Mouse (Mus musculus) E14TG2a.4 (cell line): Measurements from ENCODE around the gene Mslnl.

ENCODE experiments used
- H3K27me3 ChIP-seq: 2 replicates; pipeline ENCODE4 v1.6.1; 2014; ENCODE audit warnings: low read length, control low read depth; ENCODE audit not compliant: insufficient read depth
- H3K36me3 ChIP-seq: 2 replicates; pipeline ENCODE4 v1.6.1; 2014; ENCODE audit warnings: low read length, control low read depth; ENCODE audit not compliant: insufficient read depth
- H3K4me1 ChIP-seq: replicated peaks from 2 replicates; pipeline ENCODE4 v1.6.1; 2014; ENCODE audit warnings: low read depth, low read length, control low read depth
- H3K4me3 ChIP-seq: replicated peaks from 2 replicates; pipeline ENCODE4 v1.5.1; 2014; ENCODE audit warnings: mild to moderate bottlenecking, low read length
- H3K9me3 ChIP-seq: 2 replicates; pipeline ENCODE4 v1.6.1; 2014; ENCODE audit warnings: low read length, control low read depth
- CTCF ChIP-seq: conservative IDR thresholded peaks from 2 replicates; pipeline ENCODE4 v1.5.1; 2014; ENCODE audit warnings: low read length
- NANOG ChIP-seq: IDR thresholded peaks from 2 replicates; pipeline ENCODE4 v1.6.1; 2014; ENCODE audit warnings: borderline replicate concordance, low read length, mixed read lengths
- POU5F1 ChIP-seq: IDR thresholded peaks from 2 replicates; pipeline ENCODE4 v1.6.1; 2014; ENCODE audit warnings: low read length, borderline replicate concordance

The Mslnl gene

DNA sequence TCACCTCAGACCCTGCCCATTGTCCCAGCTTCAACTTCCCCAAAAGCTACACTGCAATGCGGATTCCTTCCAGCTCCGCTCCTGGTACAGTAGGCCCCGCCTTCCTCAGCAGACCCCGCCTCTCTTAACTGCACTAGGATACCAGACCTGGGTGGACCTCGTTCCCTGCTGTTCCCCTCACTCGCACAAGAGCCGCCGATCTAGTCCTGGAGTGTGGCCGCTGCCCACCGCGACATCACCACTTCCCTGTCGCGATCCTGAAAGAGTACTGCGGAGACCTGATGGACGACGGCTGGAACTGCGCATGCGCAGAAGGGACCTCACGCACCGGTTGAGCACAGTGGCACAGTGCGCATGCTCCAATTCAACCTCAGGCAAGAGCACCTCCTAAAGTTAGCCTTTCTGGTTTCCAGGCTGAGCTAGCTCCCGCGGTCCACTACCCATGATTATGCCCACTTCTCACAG is 49.5 kb downstream of the Mslnl start, which contains the start of gene Haghl:
Gene Haghl, minus strand, starts transcription at position 393 of the 465 bp plus-strand sequence.
- Histone ChIP-seq H3K4me3 (peak within 1 kb of the TSS; percentile 88), H3K36me3 (peaks cover 69% of the 10 kb centered on the region), H3K4me1 (peaks cover 34% of the 10 kb centered on the region), H3K9me3 (no peaks in the 10 kb centered on the region), H3K27me3 (no peaks in the 10 kb centered on the region)
- TF ChIP-seq NANOG (no peak), POU5F1 (no peak), CTCF (no peak)

- Histone ChIP-seq H3K36me3 (peaks cover 64% of the 10 kb centered on the region), H3K9me3 (no peaks in the 10 kb centered on the region)
- no peak for TF ChIP-seq NANOG
- TF ChIP-seq CTCF, result no peak
- no peak for TF ChIP-seq POU5F1
These were observed 50.4 kb downstream of the Mslnl start, which contains the start of gene Ccdc78 for GRCm38 (mm10) chr17:25786280-25786679. Ccdc78 (plus strand) TSS chr17:25786580.

DNA sequence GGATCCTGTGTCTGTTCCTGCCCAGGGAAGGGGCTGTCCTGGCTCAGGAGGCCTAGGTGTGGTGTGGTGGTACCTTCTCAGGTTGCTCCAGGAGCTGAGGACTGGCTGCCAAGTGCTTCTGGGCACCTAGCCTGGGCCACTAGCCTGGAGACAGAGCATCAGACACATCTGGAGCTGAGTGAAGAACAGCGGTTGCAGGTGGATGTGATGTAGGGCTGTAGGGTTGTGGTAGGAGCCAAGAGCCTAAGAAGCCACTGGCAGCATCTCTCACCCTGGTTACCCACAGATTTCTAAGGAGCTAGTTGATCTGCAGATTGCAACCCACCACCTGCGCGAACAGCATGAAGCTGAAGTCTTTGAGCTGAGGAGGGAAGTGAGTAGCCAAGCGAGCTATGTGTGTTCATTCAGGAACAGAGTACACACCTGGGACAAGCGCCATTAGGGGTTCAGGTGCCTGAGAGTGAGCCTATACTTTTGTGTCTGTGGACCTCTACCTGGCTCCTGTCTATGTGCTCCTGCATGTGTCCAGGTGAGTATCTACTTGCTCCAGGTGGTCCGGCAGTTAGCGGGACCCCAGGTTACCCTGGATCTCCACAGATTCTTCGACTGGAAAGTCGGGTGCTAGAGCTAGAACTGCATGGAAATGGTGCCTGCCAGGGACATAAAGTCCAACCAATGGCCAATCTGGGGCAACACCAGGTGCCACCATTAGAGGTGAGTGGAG is 51.1 kb downstream of the Mslnl start:
- no peaks in the 10 kb centered on the region for H3K27me3 ChIP-seq
- no peaks in the 10 kb centered on the region for H3K9me3 ChIP-seq
- no peak overlapping the region for H3K4me3 ChIP-seq
- TF ChIP-seq NANOG (no peak), POU5F1 (no peak), CTCF (no peak)
- H3K36me3 ChIP-seq, result peaks cover 58% of the 10 kb centered on the region
- peaks cover 37% of the 10 kb centered on the region for H3K4me1 ChIP-seq

More at GRCm38 (mm10) chr17:25786280-25786679, 50.4 kb downstream of the Mslnl start, which contains the start of gene Ccdc78:
- H3K27me3 ChIP-seq, result no peaks in the 10 kb centered on the region
- peak within 1 kb of the TSS; percentile 88 for H3K4me3 ChIP-seq
- H3K4me1 ChIP-seq, result peaks cover 34% of the 10 kb centered on the region

DNA sequence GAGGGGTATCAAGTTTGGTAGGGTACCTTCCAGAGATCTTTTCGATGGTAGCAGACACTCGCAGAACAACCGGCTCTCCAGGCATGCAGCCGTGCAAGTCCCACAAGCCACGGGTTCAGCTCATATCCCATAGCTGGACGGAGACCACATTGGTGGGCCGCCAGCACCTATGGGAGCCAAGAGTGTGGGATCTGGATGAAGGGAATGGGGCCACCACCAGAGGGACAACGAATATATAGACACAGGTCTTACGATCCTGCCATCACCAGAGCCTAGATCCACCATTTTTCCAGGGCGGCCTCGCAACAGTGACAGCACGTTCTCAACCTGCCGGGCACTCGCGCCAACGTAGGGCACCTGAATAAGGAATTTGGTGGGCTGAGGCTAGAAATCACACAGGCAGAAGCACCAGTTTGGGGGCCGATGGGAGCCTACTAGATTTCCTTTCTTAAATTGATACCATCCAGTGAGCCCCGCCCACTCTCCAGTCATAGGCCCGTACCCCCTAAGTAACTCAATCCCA is 55.5 kb downstream of the Mslnl start:
- TF ChIP-seq NANOG, result no peak
- TF ChIP-seq POU5F1, result no peak
- no peak for TF ChIP-seq CTCF
- H3K4me3 ChIP-seq, result peak overlapping the region; percentile 91
- peaks cover 58% of the 10 kb centered on the region for H3K4me1 ChIP-seq
- peaks cover 13% of the 10 kb centered on the region for H3K27me3 ChIP-seq
- peaks cover 43% of the 10 kb centered on the region for H3K36me3 ChIP-seq
- H3K9me3 ChIP-seq, result no peaks in the 10 kb centered on the region

DNA sequence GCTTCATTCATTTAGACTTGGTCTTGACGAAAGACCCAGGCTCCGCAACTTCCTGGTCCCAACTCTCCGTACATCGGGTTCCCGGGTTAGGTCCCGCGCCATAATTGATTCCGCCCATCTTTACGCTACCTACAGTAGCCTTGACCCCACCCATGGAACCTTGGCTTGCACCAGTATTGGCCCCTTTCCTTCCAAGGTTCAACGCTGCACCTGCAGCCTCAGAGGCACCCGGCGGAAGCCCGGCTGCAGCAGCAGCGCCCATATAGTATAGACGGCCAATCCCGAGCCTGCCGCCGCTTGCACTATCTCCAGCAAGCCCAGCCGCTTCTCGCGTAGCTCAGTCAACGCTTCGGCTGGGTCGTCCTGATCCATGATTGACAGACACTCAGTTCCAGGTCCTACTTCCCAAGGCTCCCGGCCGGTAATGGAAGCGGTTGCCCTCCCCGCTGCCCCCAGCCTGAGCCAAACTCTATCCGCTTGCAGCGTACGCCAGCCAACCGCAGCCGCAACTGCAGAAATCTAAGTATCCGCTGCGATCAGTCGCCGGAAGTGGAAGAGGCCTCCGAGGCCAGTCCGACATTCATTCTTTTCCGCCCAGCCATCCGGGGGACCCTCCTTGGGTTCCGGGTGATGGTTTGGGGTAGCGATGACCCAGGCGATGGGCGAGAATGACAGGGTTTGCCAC is 56.1 kb downstream of the Mslnl start:
- peaks cover 14% of the 10 kb centered on the region for H3K27me3 ChIP-seq

GRCm38 (mm10) chr17:25792615-25793014 is 56.8 kb downstream of the Mslnl start, which contains the start of gene Fam173a:
Fam173a (minus strand) TSS chr17:25792901.
- H3K4me3 ChIP-seq, result peak within 1 kb of the TSS; percentile 91
- peaks cover 14% of the 10 kb centered on the region for H3K27me3 ChIP-seq
- H3K4me1 ChIP-seq, result peaks cover 64% of the 10 kb centered on the region
- H3K36me3 ChIP-seq, result peaks cover 39% of the 10 kb centered on the region
- no peak for TF ChIP-seq POU5F1
- no peak for TF ChIP-seq CTCF
- no peak for TF ChIP-seq NANOG
- H3K9me3 ChIP-seq, result no peaks in the 10 kb centered on the region

More for the DNA sequence above, 56.1 kb downstream of the Mslnl start:
- H3K36me3 ChIP-seq, result peaks cover 43% of the 10 kb centered on the region
- peak overlapping the region; percentile 91 for H3K4me3 ChIP-seq
- TF ChIP-seq POU5F1, result no peak
- no peak for TF ChIP-seq CTCF
- no peak for TF ChIP-seq NANOG
- H3K9me3 ChIP-seq, result no peaks in the 10 kb centered on the region
- peaks cover 58% of the 10 kb centered on the region for H3K4me1 ChIP-seq

GRCm38 (mm10) chr17:25794197-25794596 is 58.4 kb downstream of the Mslnl start:
- Histone ChIP-seq H3K36me3 (peaks cover 26% of the 10 kb centered on the region), H3K4me1 (peaks cover 64% of the 10 kb centered on the region), H3K9me3 (no peaks in the 10 kb centered on the region), H3K27me3 (peaks cover 14% of the 10 kb centered on the region), H3K4me3 (peak overlapping the region; percentile 41)
- no peak for TF ChIP-seq NANOG
- no peak for TF ChIP-seq CTCF
- no peak for TF ChIP-seq POU5F1

GRCm38 (mm10) chr17:25794998-25795397 is 59.2 kb downstream of the Mslnl start:
- H3K4me3 ChIP-seq, result peak overlapping the region; percentile 88; the same call in 1 of the 2 replicates
- peaks cover 18% of the 10 kb centered on the region for H3K36me3 ChIP-seq
- TF ChIP-seq POU5F1, result no peak
- TF ChIP-seq CTCF, result no peak
- no peak for TF ChIP-seq NANOG
- H3K4me1 ChIP-seq, result peaks cover 64% of the 10 kb centered on the region
- H3K9me3 ChIP-seq, result no peaks in the 10 kb centered on the region
- H3K27me3 ChIP-seq, result peaks cover 14% of the 10 kb centered on the region
